Mouse (Mus musculus) cerebellum, adult 2 months (tissue): Measurements from ENCODE around the gene Dusp19.

ENCODE experiments used
- CTCF ChIP-seq: fragments of 200-500 bp; IDR thresholded peaks from 2 replicates; pipeline ENCODE4 v1.5.1; 2011; ENCODE audit warnings: low read depth, mild to moderate bottlenecking, control low read depth, low read length, moderate library complexity, borderline replicate concordance; ENCODE audit not compliant: insufficient read depth
- POLR2A ChIP-seq: fragments of 200-500 bp; IDR thresholded peaks from 2 replicates; pipeline ENCODE4 v1.6.1; 2011; ENCODE audit warnings: low read length, control low read depth, borderline replicate concordance; ENCODE audit not compliant: insufficient read depth

GRCm38 (mm10) chr2:80638364-80639241 lies 21.8 kb downstream of the Dusp19 start:
- TF ChIP-seq CTCF: no peak
- TF ChIP-seq POLR2A: no peak
